Mouse (Mus musculus) B cell, adult 62 days (primary cell): ENCODE measurements around the gene Slc31a2. TPM values are rescaled to one million over a fixed set of nuclear protein-coding genes. Genes with fewer than 3 reads are reported as not detected.

ENCODE experiments used
- total RNA-seq: library from RNA; stranded (reverse); gene quantifications from 4 replicates; pipeline ENCODE4 v1.2.4, GENCODE M21; 2023

Slc31a2 gene
- total RNA-seq, result 3.4 to 5.1 TPM (median 4.3 TPM) in 4 replicates

GRCm38 (mm10) chr4:62262276-62262675 lies at the start of gene Slc31a2:
Gene Slc31a2, plus strand, starts transcription at chr4:62262562.

GRCm38 (mm10) chr4:62230769-62231168 lies 31.6 kb upstream of the Slc31a2 start, which contains the start of gene Zfp37:
Gene Zfp37, minus strand, starts transcription at chr4:62231047.

Other genes with a start within 250 kb of the Slc31a2 start
- not detected in 4 replicates for gene Mup20, start 208.4 kb upstream of the Slc31a2 start, total RNA-seq
- not detected in 4 replicates for gene Mup3, start 175.2 kb upstream of the Slc31a2 start, total RNA-seq
- gene Mup21, start 111.7 kb upstream of the Slc31a2 start, total RNA-seq, result not detected in 4 replicates
- gene Zfp37, start 31.5 kb upstream of the Slc31a2 start, total RNA-seq, result not detected in 4 replicates
- gene Fkbp15, start 98.0 kb downstream of the Slc31a2 start, total RNA-seq, result 102 to 109 TPM (median 105 TPM) in 4 replicates
- gene Slc31a1, start 98.2 kb downstream of the Slc31a2 start, total RNA-seq, result 12.8 to 14.7 TPM (median 13.9 TPM) in 4 replicates
- 48.4 to 56.4 TPM (median 48.7 TPM) in 4 replicates for gene Cdc26, start 146.1 kb downstream of the Slc31a2 start, total RNA-seq
- gene Prpf4, start 146.2 kb downstream of the Slc31a2 start, total RNA-seq, result 24.8 to 28.4 TPM (median 25.4 TPM) in 4 replicates
- not detected in 4 replicates for gene Rnf183, start 172.7 kb downstream of the Slc31a2 start, total RNA-seq
- gene Wdr31, start 208.3 kb downstream of the Slc31a2 start, total RNA-seq, result not detected in 4 replicates
- gene Bspry, start 217.5 kb downstream of the Slc31a2 start, total RNA-seq, result 9.1 to 11.5 TPM (median 10.5 TPM) in 4 replicates
- 0.49 to 0.98 TPM (median 0.83 TPM) in 3 of 4 replicates, not detected in the other for gene Hdhd3, start 240.9 kb downstream of the Slc31a2 start, total RNA-seq